Comparison of ENCODE assay signal across 9 mouse cellular contexts in the genomic region with DNA sequence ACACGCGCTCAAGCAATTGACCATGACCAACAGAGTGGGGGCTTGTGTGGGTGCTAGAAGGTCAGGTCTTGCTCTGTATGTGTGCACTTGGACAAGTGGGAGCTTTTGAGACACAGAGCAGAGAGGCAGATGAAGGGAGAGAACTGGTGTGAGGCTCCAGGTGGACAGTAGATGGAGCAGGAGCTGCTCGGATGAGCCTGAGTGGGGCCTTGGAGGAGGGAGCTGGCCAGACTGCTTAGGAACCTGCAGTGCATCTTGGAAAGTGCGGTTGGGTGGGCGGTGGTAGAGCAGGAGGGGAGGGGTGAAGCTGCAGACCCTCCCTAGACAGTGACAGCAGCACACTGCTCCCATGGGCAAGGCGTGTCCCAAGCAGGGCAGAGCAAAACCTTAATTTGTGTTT. TPM values are rescaled to one million over a fixed set of nuclear protein-coding genes. Genes with fewer than 3 reads are reported as not detected.
DNase-seq lines count a peak whose midpoint lies in the region; ATAC-seq lines count a peak whose summit lies in the region.
"Had no signal": no experiment of that assay in that cellular context is flagged by ENCODE, and none has a peak within 500 bp of the region (broad histone marks: within the 10 kb centered on the region; RNA-seq: fewer than 3 reads in every experiment).

No protein-coding gene starts in this region.

- H3K27ac ChIP-seq in forebrain, embryonic 15.5 days (replicated peaks), result no peak overlapping the region
- no peak overlapping the region for H3K27ac ChIP-seq in forebrain, embryonic 16.5 days (ENCODE audit: low read length)
- no peak overlapping the region for H3K27ac ChIP-seq in midbrain, embryonic 15.5 days
- no peak overlapping the region for H3K27ac ChIP-seq in heart, embryonic 10.5 days

- no peak overlapping the region for H3K9ac ChIP-seq in forebrain, embryonic 15.5 days (replicated peaks)
- no peak overlapping the region for H3K9ac ChIP-seq in forebrain, embryonic 16.5 days (replicated peaks; ENCODE audit: low read depth, low read length)
- H3K9ac ChIP-seq in midbrain, embryonic 15.5 days, result no peak overlapping the region

- intact Hi-C loops in left cerebral cortex, postnatal 14 days (cut with DNase I), result no loop called here

- peak; percentile 19; the same call in 1 of the 2 replicates for ATAC-seq in forebrain, embryonic 15.5 days (replicated peaks)
- no peak for ATAC-seq in forebrain, embryonic 16.5 days
- 0 out of 2 replicates have a peak, but pooled peaks have one; percentile 48 for ATAC-seq in midbrain, embryonic 15.5 days (replicated peaks)

- no peaks in the 10 kb centered on the region for H3K27me3 ChIP-seq in forebrain, embryonic 15.5 days
- no peaks in the 10 kb centered on the region for H3K27me3 ChIP-seq in forebrain, embryonic 16.5 days (replicated peaks; ENCODE audit: control insufficient read depth, insufficient read depth, low read length)
- H3K27me3 ChIP-seq in midbrain, embryonic 15.5 days (replicated peaks), result no peaks in the 10 kb centered on the region
- no peaks in the 10 kb centered on the region for H3K27me3 ChIP-seq in heart, embryonic 10.5 days (ENCODE audit: insufficient read depth, poor library complexity, severe bottlenecking)

- no peak overlapping the region for H3K4me2 ChIP-seq in forebrain, embryonic 15.5 days (replicated peaks)
- no peak overlapping the region for H3K4me2 ChIP-seq in forebrain, embryonic 16.5 days (ENCODE audit: low read length)
- no peak overlapping the region for H3K4me2 ChIP-seq in midbrain, embryonic 15.5 days

- no peak overlapping the region for H3K4me3 ChIP-seq in forebrain, embryonic 15.5 days
- no peak overlapping the region for H3K4me3 ChIP-seq in forebrain, embryonic 16.5 days (replicated peaks; ENCODE audit: low read length)
- no peak overlapping the region for H3K4me3 ChIP-seq in midbrain, embryonic 15.5 days
- no peak overlapping the region for H3K4me3 ChIP-seq in heart, embryonic 10.5 days

- no peaks in the 10 kb centered on the region for H3K4me1 ChIP-seq in forebrain, embryonic 15.5 days
- no peaks in the 10 kb centered on the region for H3K4me1 ChIP-seq in forebrain, embryonic 16.5 days (replicated peaks; ENCODE audit: control insufficient read depth, insufficient read depth, low read length)
- H3K4me1 ChIP-seq in midbrain, embryonic 15.5 days, result no peaks in the 10 kb centered on the region
- no peaks in the 10 kb centered on the region for H3K4me1 ChIP-seq in heart, embryonic 10.5 days

- peak; percentile 36 to 38 for DNase-seq in left cerebral cortex, postnatal 14 days (ENCODE audit: low spot score in 2 of 2)
- no peak for DNase-seq in left cerebral cortex, adult 18-20 months (ENCODE audit: low spot score in 2 of 2)
- peak; percentile 10 for DNase-seq in ZHBTc4 (ENCODE audit: low read depth, low spot score)
- no peak for DNase-seq in heart, embryonic 10.5 days (ENCODE audit: low spot score)
- no peak for DNase-seq in layer of hippocampus, postnatal 10 days (ENCODE audit: low spot score in 2 of 2)
- DNase-seq: thymus, postnatal 36 days had no signal

- peaks cover 19% of the 10 kb centered on the region for H3K36me3 ChIP-seq in forebrain, embryonic 15.5 days
- 0 out of 2 replicates have a peak, but pooled peaks cover 3% of the 10 kb centered on the region for H3K36me3 ChIP-seq in forebrain, embryonic 16.5 days (ENCODE audit: control insufficient read depth, insufficient read depth)
- peaks cover 4% of the 10 kb centered on the region; the same call in 1 of the 2 replicates for H3K36me3 ChIP-seq in midbrain, embryonic 15.5 days (replicated peaks)
- H3K36me3 ChIP-seq in heart, embryonic 10.5 days, result peaks cover 20% of the 10 kb centered on the region; the same call in 1 of the 2 replicates

- 64% methylated on average over 6 of the region's 6 CpGs for WGBS in forebrain, embryonic 15.5 days
- 72% methylated on average over 6 of the region's 6 CpGs for whole genome bisulfite sequencing in forebrain, embryonic 16.5 days
- WGBS in midbrain, embryonic 15.5 days, result 64% methylated on average over 6 of the region's 6 CpGs
- 67% methylated on average over 6 of the region's 6 CpGs for WGBS in heart, embryonic 10.5 days

- H3K9me3 ChIP-seq in forebrain, embryonic 15.5 days, result no peaks in the 10 kb centered on the region
- no peaks in the 10 kb centered on the region for H3K9me3 ChIP-seq in forebrain, embryonic 16.5 days (ENCODE audit: control insufficient read depth, low read length)
- no peaks in the 10 kb centered on the region for H3K9me3 ChIP-seq in midbrain, embryonic 15.5 days
- H3K9me3 ChIP-seq in heart, embryonic 10.5 days, result no peaks in the 10 kb centered on the region

RNA-seq across cellular contexts. Expression of a gene that starts 29.2 kb away (rescaled TPM):
- 11.5 and 12.9 TPM in 2 replicates for polyA plus RNA-seq in forebrain, embryonic 15.5 days (2015; fragmentation: Nextera tagmentation; extraction: Ambion mirVana)
- polyA plus RNA-seq in forebrain, embryonic 16.5 days (2015; fragmentation: Nextera tagmentation; extraction: Ambion mirVana), result 12.2 and 14.1 TPM in 2 replicates
- total RNA-seq in left cerebral cortex, postnatal 14 days (2021), result 10 to 100 TPM; 19.7 to 23.4 TPM
- total RNA-seq in left cerebral cortex, adult 18-20 months (2021), result 10 to 100 TPM; 23.6 to 27.2 TPM
- 11.5 and 14.8 TPM in 2 replicates for polyA plus RNA-seq in midbrain, embryonic 15.5 days (2015; fragmentation: Nextera tagmentation; extraction: Ambion mirVana)
- polyA plus RNA-seq in heart, embryonic 10.5 days (2016; fragmentation: Nextera tagmentation; extraction: Ambion mirVana), result 6.8 and 9.0 TPM in 2 replicates
- 10 to 100 TPM; 35.4 to 37.3 TPM for total RNA-seq in layer of hippocampus, postnatal 10 days (2021)

Comparison
In these comparisons a context has a peak if more than half of its experiments do, and no peak if none do; other contexts are left out.
1. DNase-seq: peak in left cerebral cortex, postnatal 14 days (2 of 2) and ZHBTc4 (single experiment); none in left cerebral cortex, adult 18-20 months (0 of 2), heart, embryonic 10.5 days (single experiment) and layer of hippocampus, postnatal 10 days (0 of 2).